Mouse (Mus musculus): Measurements from ENCODE around the gene Eya3. TPM values are rescaled to one million over a fixed set of nuclear protein-coding genes. Genes with fewer than 3 reads are reported as not detected.
"Not testable (repeated sequence)": the region's sequence is repeated elsewhere in the genome, so short reads cannot be mapped to it uniquely, and the experiment has no call there.

Gene Eya3
- polyA plus RNA-seq (2015; fragmentation: Nextera tagmentation; extraction: Ambion mirVana) = 24.7 and 26.6 TPM in 2 replicates

GRCm38 (mm10) chr4:132638461-132639190 lies at the start of gene Eya3:
TSS of gene Eya3 (plus strand) at chr4:132638987.
- Histone ChIP-seq H3K27ac (peak within 1 kb of the TSS; percentile 84), H3K27me3 (replicated peaks) (no peaks in the 10 kb centered on the region), H3K4me3 (replicated peaks) (peak within 1 kb of the TSS; percentile 68), H3K4me2 (peak within 1 kb of the TSS; percentile 76), H3K4me1 (0 out of 2 replicates have a peak, but pooled peaks cover 7% of the 10 kb centered on the region), H3K9me3 (no peaks in the 10 kb centered on the region), H3K9ac (peak within 1 kb of the TSS; percentile 62), H3K36me3 (no peaks in the 10 kb centered on the region)
- WGBS = under 1% methylated on average over 41 of the region's 41 CpGs
- ATAC-seq (ENCODE audit: insufficient read depth, low FRiP score, low read depth) = peak; percentile 99

- no peak overlapping the region for H3K9ac ChIP-seq
Observed at GRCm38 (mm10) chr4:132590642-132591041, 48.1 kb upstream of the Eya3 start.

GRCm38 (mm10) chr4:132592958-132593357 lies 45.8 kb upstream of the Eya3 start:
- ATAC-seq (ENCODE audit: insufficient read depth, low FRiP score, low read depth) = no peak
- Histone ChIP-seq H3K27ac (no peak overlapping the region), H3K4me1 (no peaks in the 10 kb centered on the region), H3K4me3 (replicated peaks) (no peak overlapping the region), H3K27me3 (replicated peaks) (no peaks in the 10 kb centered on the region), H3K9me3 (no peaks in the 10 kb centered on the region), H3K9ac (no peak overlapping the region), H3K4me2 (no peak overlapping the region), H3K36me3 (no peaks in the 10 kb centered on the region)
- 89% methylated on average over 9 of the region's 9 CpGs for WGBS

More at GRCm38 (mm10) chr4:132590642-132591041, 48.1 kb upstream of the Eya3 start:
- Histone ChIP-seq H3K4me3 (replicated peaks) (no peak overlapping the region), H3K27ac (no peak overlapping the region), H3K27me3 (replicated peaks) (no peaks in the 10 kb centered on the region), H3K36me3 (no peaks in the 10 kb centered on the region), H3K4me1 (no peaks in the 10 kb centered on the region), H3K9me3 (no peaks in the 10 kb centered on the region), H3K4me2 (no peak overlapping the region)
- ATAC-seq (ENCODE audit: insufficient read depth, low FRiP score, low read depth) = no peak
- 76% methylated on average over 10 of the region's 10 CpGs for WGBS

- Histone ChIP-seq H3K9ac (no peak overlapping the region), H3K9me3 (no peaks in the 10 kb centered on the region), H3K36me3 (no peaks in the 10 kb centered on the region), H3K4me2 (no peak overlapping the region), H3K4me1 (no peaks in the 10 kb centered on the region), H3K27me3 (replicated peaks) (no peaks in the 10 kb centered on the region), H3K4me3 (replicated peaks) (no peak overlapping the region), H3K27ac (no peak overlapping the region)
- 29% methylated on average over 4 of the region's 4 CpGs for WGBS
- ATAC-seq (ENCODE audit: insufficient read depth, low FRiP score, low read depth) = no peak
Observed at GRCm38 (mm10) chr4:132594191-132594590, 44.6 kb upstream of the Eya3 start.

- WGBS = 88% methylated on average over 2 of the region's 2 CpGs
- no peak overlapping the region for H3K4me2 ChIP-seq
- H3K27ac ChIP-seq = no peak overlapping the region
- no peak overlapping the region for H3K4me3 ChIP-seq (replicated peaks)
- H3K9me3 ChIP-seq = no peaks in the 10 kb centered on the region
- no peaks in the 10 kb centered on the region for H3K36me3 ChIP-seq
- H3K9ac ChIP-seq = no peak overlapping the region
- H3K4me1 ChIP-seq = no peaks in the 10 kb centered on the region
- no peaks in the 10 kb centered on the region for H3K27me3 ChIP-seq (replicated peaks)
- no peak for ATAC-seq (ENCODE audit: insufficient read depth, low FRiP score, low read depth)
Observed at GRCm38 (mm10) chr4:132598861-132599260, 39.9 kb upstream of the Eya3 start.

GRCm38 (mm10) chr4:132599764-132600163 lies 39.0 kb upstream of the Eya3 start:
- WGBS = 67% methylated on average over 3 of the region's 3 CpGs

GRCm38 (mm10) chr4:132600465-132600864 lies 38.3 kb upstream of the Eya3 start:
- H3K36me3 ChIP-seq = no peaks in the 10 kb centered on the region
- no peak overlapping the region for H3K4me3 ChIP-seq (replicated peaks)
- H3K9ac ChIP-seq = no peak overlapping the region
- no peaks in the 10 kb centered on the region for H3K4me1 ChIP-seq
- WGBS = 79% methylated on average over 6 of the region's 6 CpGs
- H3K27ac ChIP-seq = no peak overlapping the region
- H3K4me2 ChIP-seq = no peak overlapping the region
- no peak for ATAC-seq (ENCODE audit: insufficient read depth, low FRiP score, low read depth)
- H3K9me3 ChIP-seq = no peaks in the 10 kb centered on the region
- no peaks in the 10 kb centered on the region for H3K27me3 ChIP-seq (replicated peaks)

More at GRCm38 (mm10) chr4:132599764-132600163, 39.0 kb upstream of the Eya3 start:
- no peaks in the 10 kb centered on the region for H3K36me3 ChIP-seq
- no peaks in the 10 kb centered on the region for H3K9me3 ChIP-seq
- no peak overlapping the region for H3K4me3 ChIP-seq (replicated peaks)
- H3K4me1 ChIP-seq = no peaks in the 10 kb centered on the region
- no peak overlapping the region for H3K4me2 ChIP-seq
- H3K27ac ChIP-seq = no peak overlapping the region
- ATAC-seq (ENCODE audit: insufficient read depth, low FRiP score, low read depth) = no peak
- H3K9ac ChIP-seq = no peak overlapping the region
- no peaks in the 10 kb centered on the region for H3K27me3 ChIP-seq (replicated peaks)

- H3K9me3 ChIP-seq; H3K4me3 ChIP-seq (replicated peaks); ATAC-seq (ENCODE audit: insufficient read depth, low FRiP score, low read depth); H3K4me1 ChIP-seq; H3K4me2 ChIP-seq; H3K9ac ChIP-seq; H3K27me3 ChIP-seq (replicated peaks); H3K36me3 ChIP-seq; H3K27ac ChIP-seq: not testable (repeated sequence)
- 78% methylated on average over 5 of the region's 5 CpGs for WGBS
Observed at GRCm38 (mm10) chr4:132601242-132601641, 37.5 kb upstream of the Eya3 start.

- no peaks in the 10 kb centered on the region for H3K27me3 ChIP-seq (replicated peaks)
- H3K9me3 ChIP-seq = no peaks in the 10 kb centered on the region
- WGBS = 71% methylated on average over 4 of the region's 4 CpGs
- no peak overlapping the region for H3K27ac ChIP-seq
- ATAC-seq (ENCODE audit: insufficient read depth, low FRiP score, low read depth) = no peak
- no peak overlapping the region for H3K4me3 ChIP-seq (replicated peaks)
- no peaks in the 10 kb centered on the region for H3K36me3 ChIP-seq
- no peaks in the 10 kb centered on the region for H3K4me1 ChIP-seq
- H3K9ac ChIP-seq = no peak overlapping the region
- no peak overlapping the region for H3K4me2 ChIP-seq
Observed at GRCm38 (mm10) chr4:132603468-132603867, 35.3 kb upstream of the Eya3 start.

GRCm38 (mm10) chr4:132605816-132606215 lies 33.0 kb upstream of the Eya3 start:
- no peak overlapping the region for H3K27ac ChIP-seq
- no peaks in the 10 kb centered on the region for H3K9me3 ChIP-seq
- H3K36me3 ChIP-seq = no peaks in the 10 kb centered on the region
- no peak overlapping the region for H3K9ac ChIP-seq
- H3K27me3 ChIP-seq (replicated peaks) = no peaks in the 10 kb centered on the region
- no peak overlapping the region for H3K4me2 ChIP-seq
- ATAC-seq (ENCODE audit: insufficient read depth, low FRiP score, low read depth) = no peak
- H3K4me3 ChIP-seq (replicated peaks) = no peak overlapping the region
- H3K4me1 ChIP-seq = no peaks in the 10 kb centered on the region
- 50% methylated on average over 5 of the region's 5 CpGs for WGBS

- Histone ChIP-seq H3K9ac (no peak overlapping the region), H3K36me3 (no peaks in the 10 kb centered on the region), H3K4me2 (no peak overlapping the region), H3K9me3 (no peaks in the 10 kb centered on the region), H3K4me3 (replicated peaks) (no peak overlapping the region), H3K27me3 (replicated peaks) (no peaks in the 10 kb centered on the region), H3K4me1 (no peaks in the 10 kb centered on the region), H3K27ac (no peak overlapping the region)
- WGBS = 49% methylated on average over 4 of the region's 4 CpGs
- ATAC-seq (ENCODE audit: insufficient read depth, low FRiP score, low read depth) = no peak
Observed at GRCm38 (mm10) chr4:132608147-132608546, 30.6 kb upstream of the Eya3 start.

- 71% methylated on average over 3 of the region's 3 CpGs for WGBS
- H3K9me3 ChIP-seq = no peaks in the 10 kb centered on the region
- H3K9ac ChIP-seq = no peak overlapping the region
- H3K4me3 ChIP-seq (replicated peaks) = no peak overlapping the region
- no peak overlapping the region for H3K4me2 ChIP-seq
- no peaks in the 10 kb centered on the region for H3K4me1 ChIP-seq
- H3K27ac ChIP-seq = no peak overlapping the region
- H3K36me3 ChIP-seq = no peaks in the 10 kb centered on the region
- ATAC-seq (ENCODE audit: insufficient read depth, low FRiP score, low read depth) = no peak
- no peaks in the 10 kb centered on the region for H3K27me3 ChIP-seq (replicated peaks)
Observed at GRCm38 (mm10) chr4:132610301-132610984, 28.3 kb upstream of the Eya3 start.
